ENCODE assay signal across 8 mouse cellular contexts in the genomic region with DNA sequence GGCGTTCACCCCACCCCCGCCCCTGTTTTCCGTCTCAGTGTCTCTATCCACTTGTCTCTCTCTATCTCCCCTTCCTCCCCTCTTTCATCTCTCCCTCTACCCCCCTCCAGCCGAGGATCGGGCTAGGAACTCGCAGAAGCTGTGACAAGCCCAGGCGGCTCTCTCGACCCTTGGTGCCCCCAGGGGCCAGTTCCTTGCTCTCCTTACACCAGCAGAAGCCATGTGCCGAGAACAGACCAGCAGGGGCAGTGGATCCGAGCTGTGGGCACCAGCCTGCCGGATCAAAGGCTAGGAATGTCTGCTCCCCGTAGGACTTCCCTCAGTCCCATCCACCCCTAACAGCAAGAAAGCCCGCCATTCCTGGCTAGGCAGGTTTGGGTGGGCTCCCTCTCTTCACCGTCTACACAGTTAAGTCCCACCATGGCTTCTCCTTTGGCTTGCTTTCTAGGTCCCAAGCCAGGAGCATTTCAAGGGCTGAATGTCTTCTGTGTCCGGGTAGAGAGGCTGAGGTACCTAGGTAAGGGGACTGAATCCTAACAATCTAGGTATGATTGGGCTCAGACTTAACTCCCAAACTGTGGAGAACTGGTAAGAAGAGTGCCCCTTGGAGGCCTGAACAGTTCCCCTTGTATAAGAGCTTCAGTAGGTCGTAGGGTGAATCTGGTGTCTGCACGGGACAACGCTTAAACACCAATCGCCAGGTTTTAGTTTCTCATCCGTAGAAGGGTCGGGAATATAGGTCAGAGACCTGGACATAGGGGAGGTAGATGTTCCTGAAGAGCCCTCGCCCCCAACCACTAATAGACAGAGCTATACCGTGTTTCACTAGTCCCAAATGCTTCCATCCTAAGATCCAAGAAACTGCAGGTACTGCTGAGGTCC. TPM values are rescaled to one million over a fixed set of nuclear protein-coding genes. Genes with fewer than 3 reads are reported as not detected.
DNase-seq lines count a peak whose midpoint lies in the region; ATAC-seq and TF ChIP-seq lines count a peak whose summit lies in the region.

No protein-coding gene starts in this region.

- H3K4me2 ChIP-seq in lung, embryonic 14.5 days: peak overlapping the region; percentile 48; the same call in 1 of the 2 replicates
- H3K4me2 ChIP-seq in forebrain, embryonic 12.5 days: peak overlapping the region; percentile 67
- H3K4me2 ChIP-seq in limb, embryonic 14.5 days (replicated peaks; ENCODE audit: low read depth, low read length, severe bottlenecking): peak overlapping the region; percentile 52
- H3K4me2 ChIP-seq in stomach, embryonic 16.5 days (ENCODE audit: low read depth, low read length): peak overlapping the region; percentile 51; the same call in 1 of the 2 replicates

- H3K9ac ChIP-seq in lung, embryonic 14.5 days: no peak overlapping the region
- peak overlapping the region; percentile 29; the same call in 1 of the 2 replicates for H3K9ac ChIP-seq in forebrain, embryonic 12.5 days
- peak overlapping the region; percentile 21; the same call in 1 of the 2 replicates for H3K9ac ChIP-seq in limb, embryonic 14.5 days (ENCODE audit: low read depth, low read length, severe bottlenecking)
- H3K9ac ChIP-seq in stomach, embryonic 16.5 days (ENCODE audit: low read length): no peak overlapping the region

- WGBS in lung, embryonic 14.5 days: 2% methylated on average over 23 of the region's 23 CpGs
- WGBS in forebrain, embryonic 12.5 days: 1% methylated on average over 23 of the region's 23 CpGs
- WGBS in limb, embryonic 14.5 days: 1% methylated on average over 23 of the region's 23 CpGs
- 3% methylated on average over 23 of the region's 23 CpGs for WGBS in stomach, embryonic 16.5 days

- H3K36me3 ChIP-seq in lung, embryonic 14.5 days (ENCODE audit: insufficient read depth): no peaks in the 10 kb centered on the region
- H3K36me3 ChIP-seq in forebrain, embryonic 12.5 days (replicated peaks): no peaks in the 10 kb centered on the region
- H3K36me3 ChIP-seq in limb, embryonic 14.5 days (ENCODE audit: control insufficient read depth, insufficient read depth, low read length): no peaks in the 10 kb centered on the region
- no peaks in the 10 kb centered on the region for H3K36me3 ChIP-seq in stomach, embryonic 16.5 days (ENCODE audit: control insufficient read depth, insufficient read depth, low read length)

- H3K4me1 ChIP-seq in lung, embryonic 14.5 days (ENCODE audit: insufficient read depth): no peaks in the 10 kb centered on the region
- H3K4me1 ChIP-seq in forebrain, embryonic 12.5 days: peaks cover 52% of the 10 kb centered on the region
- H3K4me1 ChIP-seq in limb, embryonic 14.5 days (ENCODE audit: control insufficient read depth, insufficient read depth, low read length): 0 out of 2 replicates have a peak, but pooled peaks cover 3% of the 10 kb centered on the region
- peaks cover 10% of the 10 kb centered on the region for H3K4me1 ChIP-seq in stomach, embryonic 16.5 days (ENCODE audit: control insufficient read depth, insufficient read depth, low read length)

- TF ChIP-seq CTCF in lung, embryonic 14.5 days (IDR thresholded peaks at IDR 0.05; ENCODE audit: low read depth): no peak

- no peak for DNase-seq in lung, embryonic 14.5 days
- DNase-seq in lung, adult 18-20 months: no peak
- DNase-seq in limb, embryonic 14.5 days (ENCODE audit: low spot score): no peak
- no peak for DNase-seq in layer of hippocampus, postnatal 25 days (ENCODE audit: extremely low spot score in 1 of 2, low spot score in 1 of 2)
- no peak for DNase-seq in spleen, postnatal 4 days (ENCODE audit: low spot score in 2 of 2)

- H3K27me3 ChIP-seq in lung, embryonic 14.5 days (ENCODE audit: insufficient read depth, low read length): peaks cover 77% of the 10 kb centered on the region
- peaks cover 100% of the 10 kb centered on the region for H3K27me3 ChIP-seq in forebrain, embryonic 12.5 days
- H3K27me3 ChIP-seq in limb, embryonic 14.5 days (ENCODE audit: control insufficient read depth, insufficient read depth, low read length): peaks cover 77% of the 10 kb centered on the region
- H3K27me3 ChIP-seq in stomach, embryonic 16.5 days (ENCODE audit: control insufficient read depth, insufficient read depth, low read length): peaks cover 83% of the 10 kb centered on the region

- no peaks in the 10 kb centered on the region for H3K9me3 ChIP-seq in lung, embryonic 14.5 days (ENCODE audit: low read depth, low read length)
- H3K9me3 ChIP-seq in forebrain, embryonic 12.5 days: no peaks in the 10 kb centered on the region
- H3K9me3 ChIP-seq in limb, embryonic 14.5 days (ENCODE audit: control insufficient read depth, low read length): no peaks in the 10 kb centered on the region
- no peaks in the 10 kb centered on the region for H3K9me3 ChIP-seq in stomach, embryonic 16.5 days (replicated peaks; ENCODE audit: control insufficient read depth, low read length)

- no peak for TF ChIP-seq POLR2A in limb, embryonic 14.5 days (IDR thresholded peaks at IDR 0.05; ENCODE audit: borderline replicate concordance, extremely low read depth, insufficient read depth, insufficient read length)

- no peak overlapping the region for H3K27ac ChIP-seq in lung, embryonic 14.5 days (ENCODE audit: low read depth)
- 0 out of 2 replicates have a peak overlapping the region, but pooled peaks have one; percentile 31 for H3K27ac ChIP-seq in forebrain, embryonic 12.5 days
- no peak overlapping the region for H3K27ac ChIP-seq in limb, embryonic 14.5 days (replicated peaks; ENCODE audit: low read depth, low read length)
- H3K27ac ChIP-seq in stomach, embryonic 16.5 days (ENCODE audit: low read length): no peak overlapping the region

- ATAC-seq in lung, embryonic 14.5 days (ENCODE audit: insufficient read depth): no peak
- no peak for ATAC-seq in forebrain, embryonic 12.5 days (ENCODE audit: low FRiP score)
- no peak for ATAC-seq in limb, embryonic 14.5 days (ENCODE audit: low FRiP score, low read depth)
- no peak for ATAC-seq in stomach, embryonic 16.5 days (ENCODE audit: insufficient read depth, low FRiP score)
- no peak for ATAC-seq in granulocyte monocyte progenitor cell, adult 5-6 weeks (replicated peaks; ENCODE audit: poor library complexity, severe bottlenecking)

- no peak overlapping the region; the same call in 1 of the 2 replicates for H3K4me3 ChIP-seq in lung, embryonic 14.5 days (ENCODE audit: low read depth, low read length)
- peak overlapping the region; percentile 41 for H3K4me3 ChIP-seq in forebrain, embryonic 12.5 days (replicated peaks)
- peak overlapping the region; percentile 32 for H3K4me3 ChIP-seq in limb, embryonic 14.5 days (replicated peaks; ENCODE audit: low read length)
- H3K4me3 ChIP-seq in stomach, embryonic 16.5 days (replicated peaks; ENCODE audit: low read length): peak overlapping the region; percentile 28; the same call in 1 of the 2 replicates

RNA-seq across cellular contexts. Expression of a gene that starts 1.2 kb away (rescaled TPM):
- polyA plus RNA-seq in lung, embryonic 14.5 days (2014; fragmentation: Nextera tagmentation; extraction: Ambion mirVana): 0.18 TPM in 2 replicates
- polyA plus RNA-seq in forebrain, embryonic 12.5 days (2016; fragmentation: Nextera tagmentation; extraction: Ambion mirVana): 6.6 TPM in 2 replicates
- polyA plus RNA-seq in limb, embryonic 14.5 days (2012; rRNA removed): 11.9 and 12.9 TPM in 2 replicates
- 19.1 and 20.7 TPM in 2 replicates for polyA plus RNA-seq in limb, embryonic 14.5 days (2014; fragmentation: Nextera tagmentation; extraction: Ambion mirVana)
- 0.06 and 0.16 TPM in 2 replicates for polyA plus RNA-seq in stomach, embryonic 16.5 days (2015; fragmentation: Nextera tagmentation; extraction: Ambion mirVana)
- 1 to 10 TPM; 2.1 to 2.2 TPM for total RNA-seq in layer of hippocampus, postnatal 25 days (2021)
- total RNA-seq in granulocyte monocyte progenitor cell, adult 5-6 weeks (2014; fragmentation: Nextera tagmentation): not detected in 2 replicates
- total RNA-seq in granulocyte monocyte progenitor cell, adult 5-6 weeks (2017): not detected in 2 replicates

RNA-seq across cellular contexts. Expression of a gene that starts 23.1 kb away (rescaled TPM):
- polyA plus RNA-seq in lung, embryonic 14.5 days (2014; fragmentation: Nextera tagmentation; extraction: Ambion mirVana): not detected in 2 replicates
- polyA plus RNA-seq in forebrain, embryonic 12.5 days (2016; fragmentation: Nextera tagmentation; extraction: Ambion mirVana): 0.40 and 0.69 TPM in 2 replicates
- polyA plus RNA-seq in limb, embryonic 14.5 days (2012; rRNA removed): 0.62 and 0.63 TPM in 2 replicates
- 0.47 and 0.80 TPM in 2 replicates for polyA plus RNA-seq in limb, embryonic 14.5 days (2014; fragmentation: Nextera tagmentation; extraction: Ambion mirVana)
- 0.05 and 0.06 TPM in 2 replicates for polyA plus RNA-seq in stomach, embryonic 16.5 days (2015; fragmentation: Nextera tagmentation; extraction: Ambion mirVana)
- under 1 TPM; 0.42 to 0.62 TPM for total RNA-seq in layer of hippocampus, postnatal 25 days (2021)
- not detected in 2 replicates for total RNA-seq in granulocyte monocyte progenitor cell, adult 5-6 weeks (2014; fragmentation: Nextera tagmentation)
- not detected in 2 replicates for total RNA-seq in granulocyte monocyte progenitor cell, adult 5-6 weeks (2017)

Comparison
In these comparisons a context has a peak if more than half of its experiments do, and no peak if none do; other contexts are left out.
1. H3K9ac ChIP-seq: peak in forebrain, embryonic 12.5 days (single experiment) and limb, embryonic 14.5 days (single experiment); none in lung, embryonic 14.5 days (single experiment) and stomach, embryonic 16.5 days (single experiment).
2. Peak in every context shown above with its lines, with median percentiles within 50 percentile points of each other: H3K4me2 ChIP-seq.